Comparison of ENCODE assay signal across 10 mouse cellular contexts in the genomic region with DNA sequence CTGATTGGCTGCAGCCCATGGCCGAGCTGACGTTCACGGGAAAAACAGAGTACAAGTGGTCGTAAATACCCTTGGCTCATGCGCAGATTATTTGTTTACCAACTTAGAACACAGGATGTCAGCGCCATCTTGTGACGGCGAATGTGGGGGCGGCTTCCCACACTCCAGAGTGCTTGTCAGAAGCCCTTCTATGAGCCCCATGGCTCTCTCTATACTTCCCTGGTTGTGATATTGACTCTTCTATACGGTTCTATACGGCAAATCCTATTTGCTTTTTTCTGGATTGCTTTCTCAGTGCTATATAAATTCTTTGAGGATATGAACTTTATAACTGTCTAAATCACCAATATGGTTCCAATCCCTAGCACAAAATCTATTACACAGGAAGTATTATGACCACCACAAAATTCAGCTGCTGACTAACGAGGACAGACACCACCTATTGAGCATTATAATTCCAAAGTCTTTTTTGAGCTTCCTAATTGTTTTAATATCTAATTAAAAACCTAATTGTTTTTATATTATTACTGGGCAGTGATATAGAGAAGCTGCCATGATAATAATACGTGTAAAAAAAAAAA. TPM values are rescaled to one million over a fixed set of nuclear protein-coding genes. Genes with fewer than 3 reads are reported as not detected.
DNase-seq lines count a peak whose midpoint lies in the region; ATAC-seq lines count a peak whose summit lies in the region.
"Had no signal": no experiment of that assay in that cellular context is flagged by ENCODE, and none has a peak within 500 bp of the region (broad histone marks: within the 10 kb centered on the region; RNA-seq: fewer than 3 reads in every experiment).

No protein-coding gene starts in this region.

- no peak overlapping the region for H3K4me2 ChIP-seq in neural tube, embryonic 15.5 days

- no peak overlapping the region for H3K9ac ChIP-seq in neural tube, embryonic 15.5 days (replicated peaks)

- no peak overlapping the region for H3K27ac ChIP-seq in neural tube, embryonic 15.5 days (replicated peaks)

- H3K36me3 ChIP-seq in neural tube, embryonic 15.5 days = no peaks in the 10 kb centered on the region

- peak; percentile 55; the same call in 1 of the 2 replicates for ATAC-seq in neural tube, embryonic 15.5 days (ENCODE audit: low FRiP score)
- ATAC-seq in erythroblast, adult 5-6 weeks (replicated peaks; ENCODE audit: low FRiP score, poor library complexity, severe bottlenecking) = peak; percentile 87
- ATAC-seq in neutrophil, adult 5-6 weeks (ENCODE audit: extremely low read depth, insufficient number of reproducible peaks, low FRiP score, poor library complexity, severe bottlenecking) = peak; percentile 46; the same call in 1 of the 2 replicates

- no peaks in the 10 kb centered on the region for H3K4me1 ChIP-seq in neural tube, embryonic 15.5 days

- no peaks in the 10 kb centered on the region for H3K27me3 ChIP-seq in neural tube, embryonic 15.5 days (replicated peaks)

- WGBS in neural tube, embryonic 15.5 days = 86% methylated on average over 9 of the region's 13 CpGs

- no peaks in the 10 kb centered on the region for H3K9me3 ChIP-seq in neural tube, embryonic 15.5 days (replicated peaks)

- no peak overlapping the region for H3K4me3 ChIP-seq in neural tube, embryonic 15.5 days (replicated peaks)

- DNase-seq in heart, adult 11 months = peak; percentile 74
- DNase-seq in heart, adult 18-20 months = no peak
- DNase-seq in neural tube, embryonic 10.5 days (ENCODE audit: extremely low spot score, low spot score) = no peak
- DNase-seq in heart, adult 9 months (ENCODE audit: low spot score in 2 of 2) = no peak
- DNase-seq in right cerebral cortex, postnatal 4 days = no peak
- DNase-seq: gastrocnemius, postnatal 14 days; heart, postnatal 4 days had no signal

RNA-seq across cellular contexts. Expression of a gene that starts 14.5 kb away (rescaled TPM):
- total RNA-seq in heart, adult 18-20 months (2021) = 1 to 10 TPM; 2.1 to 5.1 TPM
- 13.0 and 15.3 TPM in 2 replicates for polyA plus RNA-seq in neural tube, embryonic 15.5 days (2015; fragmentation: Nextera tagmentation; extraction: Ambion mirVana)
- 112 and 136 TPM in 2 replicates for total RNA-seq in erythroblast, adult 5-6 weeks (2015; ENCODE audit: low replicate concordance)
- 195 and 265 TPM in 2 replicates for total RNA-seq in erythroblast, adult 5-6 weeks (2017; ENCODE audit: low replicate concordance)
- total RNA-seq in neutrophil, adult 5-6 weeks (2017) = 63.0 and 75.4 TPM in 2 replicates

RNA-seq across cellular contexts. Expression of a gene that starts 57.9 kb away (rescaled TPM):
- 10 to 100 TPM; 17.4 to 17.9 TPM for total RNA-seq in heart, adult 18-20 months (2021)
- polyA plus RNA-seq in neural tube, embryonic 15.5 days (2015; fragmentation: Nextera tagmentation; extraction: Ambion mirVana) = 57.2 and 61.1 TPM in 2 replicates
- 1.7 TPM in 1 of 2 replicates, not detected in the other for total RNA-seq in erythroblast, adult 5-6 weeks (2015; ENCODE audit: low replicate concordance)
- 1.7 and 3.9 TPM in 2 replicates for total RNA-seq in erythroblast, adult 5-6 weeks (2017; ENCODE audit: low replicate concordance)
- 19.4 and 26.1 TPM in 2 replicates for total RNA-seq in neutrophil, adult 5-6 weeks (2017)

Comparison
In these comparisons a context has a peak if more than half of its experiments do, and no peak if none do; other contexts are left out.
1. RNA of a gene that starts 14.5 kb away (total RNA-seq): 112 to 265 TPM in erythroblast, adult 5-6 weeks and 63.0 to 75.4 TPM in neutrophil, adult 5-6 weeks; 2.1 to 5.1 TPM in heart, adult 18-20 months; every median in the first group is over 10 times any median in the second.
2. Peak in every context shown above with its lines, with median percentiles within 50 percentile points of each other: ATAC-seq.